Mouse (Mus musculus) ES-Bruce4 (cell line): ENCODE results near the gene Traf2. TPM values are rescaled to one million over a fixed set of nuclear protein-coding genes. Genes with fewer than 3 reads are reported as not detected.
A peak's percentile ranks its signal among the peaks of the same experiment; 100 is the strongest.

Experiments
- H3K27ac ChIP-seq: 2 replicates; pipeline ENCODE4 v1.5.1; 2012; ENCODE audit warnings: low read length, inconsistent platforms; ENCODE audit not compliant: insufficient read depth
- H3K27me3 ChIP-seq: 2 replicates; pipeline ENCODE4 v1.6.1; 2012; ENCODE audit warnings: mild to moderate bottlenecking, low read length, inconsistent platforms; ENCODE audit not compliant: control insufficient read depth, poor library complexity, insufficient read depth, severe bottlenecking
- H3K36me3 ChIP-seq: 2 replicates; pipeline ENCODE4 v1.6.1; 2012; ENCODE audit warnings: inconsistent platforms, mild to moderate bottlenecking, low read length, moderate library complexity; ENCODE audit not compliant: control insufficient read depth, poor library complexity, insufficient read depth, severe bottlenecking
- H3K4me1 ChIP-seq: one replicate; pipeline ENCODE4 v1.8.1; 2011; ENCODE audit warnings: low read length; ENCODE audit not compliant: control insufficient read depth, insufficient read depth
- H3K4me3 ChIP-seq: 2 replicates; pipeline ENCODE4 v1.5.1; 2011; ENCODE audit warnings: low read depth, mild to moderate bottlenecking, low read length
- H3K9ac ChIP-seq: 2 replicates; pipeline ENCODE4 v1.6.1; 2012; ENCODE audit warnings: low read depth, mild to moderate bottlenecking, inconsistent platforms; ENCODE audit not compliant: poor library complexity, severe bottlenecking
- H3K9me3 ChIP-seq: replicated peaks from 2 replicates; pipeline ENCODE4 v1.6.1; 2012; ENCODE audit warnings: mild to moderate bottlenecking, low read length, inconsistent platforms; ENCODE audit not compliant: control insufficient read depth, poor library complexity, insufficient read depth, severe bottlenecking
- CTCF ChIP-seq: IDR thresholded peaks from one replicate; pipeline ENCODE4 v1.8.1; 2011; ENCODE audit warnings: low read depth, low read length
- EP300 ChIP-seq: IDR thresholded peaks from 2 replicates; pipeline ENCODE4 v1.6.1; 2011; ENCODE audit warnings: low read depth, low read length; ENCODE audit not compliant: insufficient read depth
- POLR2A ChIP-seq: IDR thresholded peaks from one replicate; pipeline ENCODE4 v1.8.1; 2011; ENCODE audit warnings: low read length; ENCODE audit not compliant: insufficient read depth
- polyA plus RNA-seq: library from polyadenylated mRNA; stranded (reverse); fragments of >200 nt; gene quantifications from 2 replicates; pipeline ENCODE4 v1.2.4, GENCODE M21; 2011; ENCODE audit warnings: low read depth; ENCODE audit not compliant: missing spikeins, insufficient read depth, insufficient read length

Gene Traf2
- polyA plus RNA-seq, 1 experiment: 9.8 TPM

- no peak within 1 kb of the TSS for H3K27ac ChIP-seq
- H3K4me1 ChIP-seq: no peaks in the 10 kb centered on the region
- TF ChIP-seq EP300: no peak
- TF ChIP-seq POLR2A: no peak
- TF ChIP-seq CTCF: no peak
- no peak within 1 kb of the TSS for H3K9ac ChIP-seq
- H3K9me3 ChIP-seq: no peaks in the 10 kb centered on the region
- no peaks in the 10 kb centered on the region for H3K36me3 ChIP-seq
- H3K4me3 ChIP-seq: no peak within 1 kb of the TSS
- no peaks in the 10 kb centered on the region for H3K27me3 ChIP-seq
These were observed 53.2 kb downstream of the Traf2 start, which contains the start of gene Lcn12 for GRCm38 (mm10) chr2:25493476-25493961. Lcn12 (minus strand) TSS chr2:25493911.

- no peaks in the 10 kb centered on the region for H3K36me3 ChIP-seq
- no peak overlapping the region for H3K27ac ChIP-seq
- no peaks in the 10 kb centered on the region for H3K4me1 ChIP-seq
- no peak overlapping the region for H3K4me3 ChIP-seq
- no peak overlapping the region for H3K9ac ChIP-seq
- TF ChIP-seq EP300 (no peak), POLR2A (no peak), CTCF (no peak)
- H3K9me3 ChIP-seq: no peaks in the 10 kb centered on the region
- no peaks in the 10 kb centered on the region for H3K27me3 ChIP-seq
These were observed 53.8 kb downstream of the Traf2 start for GRCm38 (mm10) chr2:25492988-25493387.

- Histone ChIP-seq H3K36me3 (no peaks in the 10 kb centered on the region), H3K9ac (no peak overlapping the region), H3K4me1 (no peaks in the 10 kb centered on the region), H3K9me3 (no peaks in the 10 kb centered on the region), H3K27me3 (no peaks in the 10 kb centered on the region), H3K4me3 (no peak overlapping the region), H3K27ac (no peak overlapping the region)
- TF ChIP-seq POLR2A (no peak), EP300 (no peak), CTCF (no peak)
These were observed 58.1 kb downstream of the Traf2 start for GRCm38 (mm10) chr2:25488671-25489068.

GRCm38 (mm10) chr2:25487965-25488670 lies 58.6 kb downstream of the Traf2 start:
- Histone ChIP-seq H3K9ac (no peak overlapping the region), H3K27me3 (no peaks in the 10 kb centered on the region), H3K4me3 (no peak overlapping the region), H3K4me1 (no peaks in the 10 kb centered on the region), H3K36me3 (no peaks in the 10 kb centered on the region), H3K27ac (no peak overlapping the region), H3K9me3 (no peaks in the 10 kb centered on the region)
- TF ChIP-seq CTCF: no peak
- TF ChIP-seq POLR2A: no peak
- no peak for TF ChIP-seq EP300

GRCm38 (mm10) chr2:25484901-25485647 lies 61.7 kb downstream of the Traf2 start:
- H3K9me3 ChIP-seq: no peaks in the 10 kb centered on the region
- H3K36me3 ChIP-seq: no peaks in the 10 kb centered on the region
- TF ChIP-seq POLR2A (no peak), EP300 (no peak), CTCF (no peak)
- no peaks in the 10 kb centered on the region for H3K4me1 ChIP-seq
- no peaks in the 10 kb centered on the region for H3K27me3 ChIP-seq
- no peak overlapping the region for H3K4me3 ChIP-seq
- H3K9ac ChIP-seq: no peak overlapping the region
- H3K27ac ChIP-seq: no peak overlapping the region

- Histone ChIP-seq H3K36me3 (no peaks in the 10 kb centered on the region), H3K9me3 (no peaks in the 10 kb centered on the region), H3K27me3 (no peaks in the 10 kb centered on the region), H3K4me1 (no peaks in the 10 kb centered on the region), H3K4me3 (no peak overlapping the region), H3K27ac (no peak overlapping the region), H3K9ac (no peak overlapping the region)
- TF ChIP-seq CTCF (peak; percentile 72), EP300 (no peak), POLR2A (no peak)
These were observed 63.8 kb downstream of the Traf2 start for GRCm38 (mm10) chr2:25482969-25483368.
